Mouse (Mus musculus) ZHBTc4 (cell line): ENCODE measurements around the gene Ociad2.

ENCODE experiments used
- DNase-seq: peaks from one replicate; pipeline ENCODE4 v3.0.0-alpha.2; 2011; ENCODE audit warnings: low read depth, low spot score

Ociad2 gene

GRCm38 (mm10) chr5:73306486-73306885, 34.3 kb downstream of the Ociad2 start:
- DNase-seq = no peak

GRCm38 (mm10) chr5:73304507-73304906, 36.3 kb downstream of the Ociad2 start:
- DNase-seq = no peak

- DNase-seq = no peak
These were observed 39.1 kb downstream of the Ociad2 start for GRCm38 (mm10) chr5:73301601-73302307.

- no peak for DNase-seq
These were observed 44.9 kb downstream of the Ociad2 start for GRCm38 (mm10) chr5:73295916-73296315.

GRCm38 (mm10) chr5:73295016-73295415, 45.8 kb downstream of the Ociad2 start:
- no peak for DNase-seq

- DNase-seq = no peak
These were observed 47.4 kb downstream of the Ociad2 start for GRCm38 (mm10) chr5:73293458-73293827.

- peak; percentile 99 for DNase-seq
These were observed 48.0 kb downstream of the Ociad2 start, which contains the start of gene Ociad1 for GRCm38 (mm10) chr5:73292502-73293457. Ociad1 (plus strand) TSS chr5:73292784.

- no peak for DNase-seq
These were observed 50.9 kb downstream of the Ociad2 start for GRCm38 (mm10) chr5:73289900-73290299.

GRCm38 (mm10) chr5:73286603-73287002, 54.2 kb downstream of the Ociad2 start:
- no peak for DNase-seq

- DNase-seq = no peak
These were observed 55.3 kb downstream of the Ociad2 start for GRCm38 (mm10) chr5:73285470-73285978.

- DNase-seq = no peak
These were observed 56.8 kb downstream of the Ociad2 start for GRCm38 (mm10) chr5:73284046-73284445.

GRCm38 (mm10) chr5:73280567-73280850, 60.3 kb downstream of the Ociad2 start:
- no peak for DNase-seq

GRCm38 (mm10) chr5:73279732-73280566, 60.9 kb downstream of the Ociad2 start:
- no peak for DNase-seq

GRCm38 (mm10) chr5:73279190-73279589, 61.6 kb downstream of the Ociad2 start:
- DNase-seq = no peak

- no peak for DNase-seq
These were observed 65.9 kb downstream of the Ociad2 start for GRCm38 (mm10) chr5:73274941-73275340.

GRCm38 (mm10) chr5:73273171-73273570, 67.7 kb downstream of the Ociad2 start:
- DNase-seq = no peak
